Mouse (Mus musculus): ENCODE measurements at regions not wholly inside any gene's neighbourhood (a gene's known extent, or its start where the extent isn't known, plus 50 kb on each side); places are given as distances from the start of the nearest gene placed in this dataset.
A peak's percentile ranks its signal among the peaks of the same experiment; 100 is the strongest.

DNA sequence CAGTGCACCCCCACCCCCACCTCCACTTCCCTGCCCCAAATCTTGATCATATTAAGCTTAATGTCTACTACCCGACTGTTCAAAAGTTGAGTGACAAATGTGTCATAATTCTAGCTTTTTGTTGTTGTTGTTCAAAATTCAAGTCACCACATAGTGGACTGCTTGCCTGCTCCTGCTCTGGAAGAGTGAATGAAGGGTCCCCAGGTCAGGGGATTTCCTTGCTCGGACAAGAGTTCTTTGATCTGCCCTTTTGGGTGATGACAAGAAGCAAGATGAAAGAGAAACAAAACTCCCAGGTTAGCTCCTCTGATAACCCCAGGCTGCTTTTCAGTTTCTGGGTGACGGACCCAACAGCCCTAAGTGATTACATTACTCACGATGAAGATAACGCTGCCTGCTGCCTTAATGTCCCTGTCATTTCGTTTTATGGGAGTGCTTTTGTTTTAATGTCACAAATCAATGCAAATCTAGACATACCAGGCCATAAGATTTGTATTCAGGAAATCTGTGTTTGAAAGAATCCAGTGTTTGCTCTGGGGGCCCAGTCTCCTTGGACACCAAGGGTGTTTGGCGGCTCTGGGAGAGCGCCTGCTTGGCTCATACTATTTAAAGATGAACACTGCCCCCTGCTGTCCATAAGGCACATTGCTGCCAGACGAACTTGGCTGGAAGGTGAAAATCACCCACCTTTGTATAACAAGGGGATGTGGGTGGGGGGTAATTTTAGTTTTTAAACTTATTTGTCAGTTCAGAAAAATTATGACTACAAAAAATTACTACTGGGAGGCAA, 172.0 kb upstream of the 1700066M21Rik start:
- peak; percentile 64 for TF ChIP-seq CTCF (IDR thresholded peaks at IDR 0.05; ENCODE audit: control insufficient read depth, insufficient read depth, insufficient read length)
- TF ChIP-seq MAX (IDR thresholded peaks at IDR 0.05), result no peak
- TF ChIP-seq MYOG (IDR thresholded peaks at IDR 0.05; ENCODE audit: control insufficient read depth, extremely low read depth, insufficient read length), result no peak
- TF ChIP-seq USF1 (IDR thresholded peaks at IDR 0.05; ENCODE audit: low read depth), result no peak
- no peak for TF ChIP-seq MYOD1 (IDR thresholded peaks at IDR 0.05; ENCODE audit: control insufficient read depth, insufficient read length, low read depth)
